Mouse (Mus musculus) ES-Bruce4 (cell line): ENCODE results near the gene Usp48. TPM values are rescaled to one million over a fixed set of nuclear protein-coding genes. Genes with fewer than 3 reads are reported as not detected.

Experiments
- H3K27ac ChIP-seq: 2 replicates; pipeline ENCODE4 v1.5.1; 2012; ENCODE audit warnings: low read length, inconsistent platforms; ENCODE audit not compliant: insufficient read depth
- H3K27me3 ChIP-seq: 2 replicates; pipeline ENCODE4 v1.6.1; 2012; ENCODE audit warnings: mild to moderate bottlenecking, low read length, inconsistent platforms; ENCODE audit not compliant: control insufficient read depth, poor library complexity, insufficient read depth, severe bottlenecking
- H3K36me3 ChIP-seq: 2 replicates; pipeline ENCODE4 v1.6.1; 2012; ENCODE audit warnings: inconsistent platforms, mild to moderate bottlenecking, low read length, moderate library complexity; ENCODE audit not compliant: control insufficient read depth, poor library complexity, insufficient read depth, severe bottlenecking
- H3K4me1 ChIP-seq: one replicate; pipeline ENCODE4 v1.8.1; 2011; ENCODE audit warnings: low read length; ENCODE audit not compliant: control insufficient read depth, insufficient read depth
- H3K4me3 ChIP-seq: 2 replicates; pipeline ENCODE4 v1.5.1; 2011; ENCODE audit warnings: low read depth, mild to moderate bottlenecking, low read length
- H3K9ac ChIP-seq: 2 replicates; pipeline ENCODE4 v1.6.1; 2012; ENCODE audit warnings: low read depth, mild to moderate bottlenecking, inconsistent platforms; ENCODE audit not compliant: poor library complexity, severe bottlenecking
- H3K9me3 ChIP-seq: replicated peaks from 2 replicates; pipeline ENCODE4 v1.6.1; 2012; ENCODE audit warnings: mild to moderate bottlenecking, low read length, inconsistent platforms; ENCODE audit not compliant: control insufficient read depth, poor library complexity, insufficient read depth, severe bottlenecking
- CTCF ChIP-seq: IDR thresholded peaks from one replicate; pipeline ENCODE4 v1.8.1; 2011; ENCODE audit warnings: low read depth, low read length
- EP300 ChIP-seq: IDR thresholded peaks from 2 replicates; pipeline ENCODE4 v1.6.1; 2011; ENCODE audit warnings: low read depth, low read length; ENCODE audit not compliant: insufficient read depth
- POLR2A ChIP-seq: IDR thresholded peaks from one replicate; pipeline ENCODE4 v1.8.1; 2011; ENCODE audit warnings: low read length; ENCODE audit not compliant: insufficient read depth
- polyA plus RNA-seq: library from polyadenylated mRNA; stranded (reverse); fragments of >200 nt; gene quantifications from 2 replicates; pipeline ENCODE4 v1.2.4, GENCODE M21; 2011; ENCODE audit warnings: low read depth; ENCODE audit not compliant: missing spikeins, insufficient read depth, insufficient read length

Gene Usp48
- polyA plus RNA-seq, 1 experiment, result 401 TPM

- no peak overlapping the region for H3K4me3 ChIP-seq
- H3K9ac ChIP-seq, result no peak overlapping the region
- TF ChIP-seq CTCF, result no peak
- no peak for TF ChIP-seq POLR2A
- no peak for TF ChIP-seq EP300
- peaks cover 2% of the 10 kb centered on the region for H3K4me1 ChIP-seq
- H3K27ac ChIP-seq, result no peak overlapping the region
- no peaks in the 10 kb centered on the region for H3K9me3 ChIP-seq
- H3K27me3 ChIP-seq, result no peaks in the 10 kb centered on the region
- peaks cover 86% of the 10 kb centered on the region for H3K36me3 ChIP-seq
Observed at GRCm38 (mm10) chr4:137641556-137641955, 48.0 kb downstream of the Usp48 start.

GRCm38 (mm10) chr4:137642101-137642500 lies 48.5 kb downstream of the Usp48 start:
- peaks cover 86% of the 10 kb centered on the region for H3K36me3 ChIP-seq
- peaks cover 2% of the 10 kb centered on the region for H3K4me1 ChIP-seq
- TF ChIP-seq EP300 (no peak), POLR2A (no peak), CTCF (no peak)
- no peaks in the 10 kb centered on the region for H3K27me3 ChIP-seq
- H3K9me3 ChIP-seq, result no peaks in the 10 kb centered on the region
- no peak overlapping the region for H3K4me3 ChIP-seq
- no peak overlapping the region for H3K27ac ChIP-seq
- H3K9ac ChIP-seq, result no peak overlapping the region

GRCm38 (mm10) chr4:137643459-137643858 lies 49.9 kb downstream of the Usp48 start:
- no peak for TF ChIP-seq CTCF
- TF ChIP-seq POLR2A, result no peak
- no peak for TF ChIP-seq EP300
- peaks cover 85% of the 10 kb centered on the region for H3K36me3 ChIP-seq
- H3K4me1 ChIP-seq, result peaks cover 2% of the 10 kb centered on the region
- no peak overlapping the region for H3K4me3 ChIP-seq
- no peaks in the 10 kb centered on the region for H3K27me3 ChIP-seq
- H3K9ac ChIP-seq, result no peak overlapping the region
- no peaks in the 10 kb centered on the region for H3K9me3 ChIP-seq
- no peak overlapping the region for H3K27ac ChIP-seq

GRCm38 (mm10) chr4:137646262-137646661 lies 52.7 kb downstream of the Usp48 start:
- Histone ChIP-seq H3K27ac (no peak overlapping the region), H3K9me3 (no peaks in the 10 kb centered on the region), H3K4me1 (peaks cover 2% of the 10 kb centered on the region), H3K27me3 (no peaks in the 10 kb centered on the region), H3K9ac (no peak overlapping the region), H3K4me3 (no peak overlapping the region), H3K36me3 (peaks cover 87% of the 10 kb centered on the region)
- no peak for TF ChIP-seq POLR2A
- no peak for TF ChIP-seq EP300
- TF ChIP-seq CTCF, result no peak

DNA sequence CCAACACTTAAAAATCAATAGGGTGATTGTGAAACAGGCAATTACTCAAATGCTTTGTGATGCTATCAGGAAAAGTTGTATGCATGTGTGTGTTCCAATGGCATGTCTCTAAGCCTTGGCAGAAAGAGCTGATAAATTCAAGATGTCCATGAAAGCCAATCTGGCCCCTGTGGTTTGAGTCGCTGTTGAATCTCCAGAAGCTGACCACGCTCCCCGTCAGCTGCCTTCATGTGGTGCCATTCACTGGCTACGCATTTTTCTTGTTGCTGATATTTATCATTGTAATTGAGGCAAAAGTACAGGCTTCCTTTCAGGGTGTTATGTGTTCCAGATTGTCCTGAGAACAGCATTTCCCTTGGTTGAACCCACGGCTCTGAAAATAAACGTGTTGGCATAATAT lies 54.1 kb downstream of the Usp48 start:
- Histone ChIP-seq H3K9ac (no peak overlapping the region), H3K4me1 (no peaks in the 10 kb centered on the region), H3K27ac (no peak overlapping the region), H3K36me3 (peaks cover 88% of the 10 kb centered on the region), H3K27me3 (no peaks in the 10 kb centered on the region), H3K9me3 (no peaks in the 10 kb centered on the region), H3K4me3 (no peak overlapping the region)
- TF ChIP-seq POLR2A, result no peak
- no peak for TF ChIP-seq CTCF
- TF ChIP-seq EP300, result no peak

- Histone ChIP-seq H3K9ac (no peak overlapping the region), H3K4me3 (no peak overlapping the region), H3K9me3 (no peaks in the 10 kb centered on the region), H3K27ac (no peak overlapping the region), H3K36me3 (peaks cover 89% of the 10 kb centered on the region), H3K27me3 (no peaks in the 10 kb centered on the region), H3K4me1 (no peaks in the 10 kb centered on the region)
- no peak for TF ChIP-seq CTCF
- no peak for TF ChIP-seq POLR2A
- TF ChIP-seq EP300, result no peak
Observed at GRCm38 (mm10) chr4:137648230-137648629, 54.7 kb downstream of the Usp48 start.
